Mouse (Mus musculus) ovary, adult 18-20 months (tissue): ENCODE measurements around the gene Cep170b.

Experiments
- DNase-seq: peaks from one replicate; pipeline ENCODE4 v3.0.0; 2022; ENCODE audit warnings: low spot score, mixed read lengths

Cep170b gene

GRCm38 (mm10) chr12:112764141-112764540 is 43.9 kb downstream of the Cep170b start:
- no peak for DNase-seq

- no peak for DNase-seq
Measured at GRCm38 (mm10) chr12:112764991-112765390, 44.7 kb downstream of the Cep170b start.

- DNase-seq: no peak
Measured at GRCm38 (mm10) chr12:112766586-112766985, 46.3 kb downstream of the Cep170b start.

- DNase-seq: no peak
Measured at GRCm38 (mm10) chr12:112767036-112767890, 47.0 kb downstream of the Cep170b start.

- no peak for DNase-seq
Measured at GRCm38 (mm10) chr12:112768166-112768565, 47.9 kb downstream of the Cep170b start.

GRCm38 (mm10) chr12:112769031-112769430 is 48.8 kb downstream of the Cep170b start:
- no peak for DNase-seq

GRCm38 (mm10) chr12:112769751-112770150 is 49.5 kb downstream of the Cep170b start:
- no peak for DNase-seq

GRCm38 (mm10) chr12:112770396-112770795 is 50.1 kb downstream of the Cep170b start:
- DNase-seq: no peak

GRCm38 (mm10) chr12:112772306-112772705 is 52.1 kb downstream of the Cep170b start:
- no peak for DNase-seq

GRCm38 (mm10) chr12:112773366-112773765 is 53.1 kb downstream of the Cep170b start:
- no peak for DNase-seq

GRCm38 (mm10) chr12:112774026-112774425 is 53.8 kb downstream of the Cep170b start:
- no peak for DNase-seq

- DNase-seq: no peak
Measured at GRCm38 (mm10) chr12:112774481-112774880, 54.2 kb downstream of the Cep170b start.

GRCm38 (mm10) chr12:112791026-112791425 is 70.8 kb downstream of the Cep170b start:
- DNase-seq: no peak

- peak; percentile 80 for DNase-seq
Measured at GRCm38 (mm10) chr12:112793601-112794355, 73.5 kb downstream of the Cep170b start.

- no peak for DNase-seq
Measured at GRCm38 (mm10) chr12:112794356-112794816, 74.1 kb downstream of the Cep170b start.

GRCm38 (mm10) chr12:112794998-112795397 is 74.7 kb downstream of the Cep170b start:
- DNase-seq: no peak

- DNase-seq: no peak
Measured at GRCm38 (mm10) chr12:112795466-112796104, 75.3 kb downstream of the Cep170b start.
